Mouse (Mus musculus): ENCODE data around the gene Tmcc1. TPM values are rescaled to one million over a fixed set of nuclear protein-coding genes. Genes with fewer than 3 reads are reported as not detected.

Tmcc1 gene
- polyA plus RNA-seq (2014; fragmentation: Illumina TruSeq; extraction: RNeasy Lipid Tissue Mini Kit (QIAGEN cat#74804); ENCODE audit: low read depth, low replicate concordance), result 10.4 TPM

GRCm38 (mm10) chr6:116193394-116194393 is at the start of gene Tmcc1:
Gene Tmcc1, minus strand, starts transcription at chr6:116193486.

DNA sequence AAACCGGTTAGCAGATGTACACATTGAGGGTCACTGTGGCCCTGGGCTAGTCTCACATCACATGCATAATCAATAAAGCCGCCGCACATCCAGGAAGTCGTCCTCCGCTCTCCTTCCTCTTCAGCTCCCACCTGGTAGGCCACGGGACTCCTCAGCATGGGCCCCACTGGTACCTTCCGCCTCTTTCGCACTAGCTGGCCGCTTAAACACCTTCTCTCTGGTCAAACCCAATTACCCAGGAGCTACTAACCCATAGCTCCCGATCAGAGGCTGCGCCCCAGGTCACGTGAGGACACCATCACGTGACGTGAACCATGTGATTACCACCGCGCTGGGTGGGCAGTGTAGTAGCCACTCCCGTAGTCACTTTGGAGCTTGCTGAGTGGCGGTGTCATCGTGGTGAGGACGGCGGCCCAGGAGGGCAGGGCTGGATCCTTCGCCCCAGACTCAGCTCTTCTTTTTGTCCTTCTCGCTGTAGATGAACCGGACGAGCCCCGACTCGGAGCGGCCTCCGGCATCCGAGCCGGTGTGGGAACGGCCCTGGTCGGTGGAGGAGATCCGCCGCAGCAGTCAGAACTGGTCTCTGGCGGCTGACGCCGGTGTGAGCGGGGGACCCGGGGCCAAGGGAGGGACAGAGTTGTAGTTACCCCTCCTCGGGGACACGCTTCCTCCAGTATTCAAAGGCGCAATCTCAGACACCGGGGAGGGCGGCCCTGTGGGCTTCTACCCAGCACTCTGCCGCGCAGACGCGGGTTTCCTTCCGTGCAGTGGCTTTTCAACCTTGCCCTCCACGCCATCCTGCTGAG is 14.6 kb upstream of the Tmcc1 start, which contains the start of gene Washc2:
Washc2 (plus strand) TSS at position 310 of the 806 bp plus-strand sequence.

GRCm38 (mm10) chr6:115994877-115995520 is 198.3 kb downstream of the Tmcc1 start, which contains the start of gene Plxnd1:
Gene Plxnd1, minus strand, starts transcription at chr6:115995005.

Other genes with a start within 250 kb of the Tmcc1 start
- gene H1foo, start 248.5 kb downstream of the Tmcc1 start, polyA plus RNA-seq (2014; fragmentation: Illumina TruSeq; extraction: RNeasy Lipid Tissue Mini Kit (QIAGEN cat#74804); ENCODE audit: low read depth, low replicate concordance), result not detected
- gene Plxnd1, start 198.5 kb downstream of the Tmcc1 start, polyA plus RNA-seq (2014; fragmentation: Illumina TruSeq; extraction: RNeasy Lipid Tissue Mini Kit (QIAGEN cat#74804); ENCODE audit: low read depth, low replicate concordance), result 35.9 TPM
- 51.1 TPM for gene Washc2, start 14.6 kb upstream of the Tmcc1 start, polyA plus RNA-seq (2014; fragmentation: Illumina TruSeq; extraction: RNeasy Lipid Tissue Mini Kit (QIAGEN cat#74804); ENCODE audit: low read depth, low replicate concordance)
- gene Zfand4, start 70.7 kb upstream of the Tmcc1 start, polyA plus RNA-seq (2014; fragmentation: Illumina TruSeq; extraction: RNeasy Lipid Tissue Mini Kit (QIAGEN cat#74804); ENCODE audit: low read depth, low replicate concordance), result 2.5 TPM
- gene March8, start 144.5 kb upstream of the Tmcc1 start, polyA plus RNA-seq (2014; fragmentation: Illumina TruSeq; extraction: RNeasy Lipid Tissue Mini Kit (QIAGEN cat#74804); ENCODE audit: low read depth, low replicate concordance), result 141 TPM